Mouse (Mus musculus) heart, postnatal 4 days (tissue): ENCODE results near the gene Dll4. TPM values are rescaled to one million over a fixed set of nuclear protein-coding genes. Genes with fewer than 3 reads are reported as not detected.

ENCODE experiments used
- DNase-seq: peaks from one replicate; pipeline ENCODE4 v3.0.0; 2021
- total RNA-seq, 2 experiments: library from RNA; stranded (reverse); gene quantifications; 2 replicates each; pipeline ENCODE4 v1.2.3; 2021

Dll4 gene
- total RNA-seq, 2 experiments from 2014 or later = 19.7 to 20.8 TPM

DNA sequence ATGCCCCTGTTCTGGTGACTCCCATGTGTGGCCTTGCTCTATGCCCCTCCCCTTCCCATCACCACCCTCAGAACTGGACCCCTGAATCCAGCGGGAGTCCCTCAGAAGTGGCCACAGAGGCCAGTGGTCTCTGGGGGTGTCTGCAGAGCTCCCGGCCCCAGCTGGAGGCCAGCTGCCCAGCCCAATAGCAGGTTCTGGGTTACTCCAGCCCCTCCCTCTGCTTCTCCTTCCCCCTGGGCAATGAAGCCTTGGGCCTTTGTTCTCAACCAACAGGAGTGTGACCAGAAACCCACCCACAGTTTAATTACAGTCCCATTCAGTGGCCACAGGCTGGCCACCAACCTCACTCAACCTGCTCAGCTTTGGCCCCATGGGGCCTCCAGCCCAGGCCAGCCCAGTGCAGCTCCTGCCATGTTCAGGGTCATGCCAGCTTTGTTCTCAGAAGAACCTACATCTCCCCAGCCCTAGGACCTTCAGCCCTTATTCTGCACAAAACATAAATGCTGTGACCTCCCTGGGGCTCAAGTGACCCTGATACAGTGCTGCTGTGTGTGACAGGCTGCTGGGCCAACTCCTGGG, 13.1 kb upstream of the Dll4 start:
- no peak for DNase-seq

DNA sequence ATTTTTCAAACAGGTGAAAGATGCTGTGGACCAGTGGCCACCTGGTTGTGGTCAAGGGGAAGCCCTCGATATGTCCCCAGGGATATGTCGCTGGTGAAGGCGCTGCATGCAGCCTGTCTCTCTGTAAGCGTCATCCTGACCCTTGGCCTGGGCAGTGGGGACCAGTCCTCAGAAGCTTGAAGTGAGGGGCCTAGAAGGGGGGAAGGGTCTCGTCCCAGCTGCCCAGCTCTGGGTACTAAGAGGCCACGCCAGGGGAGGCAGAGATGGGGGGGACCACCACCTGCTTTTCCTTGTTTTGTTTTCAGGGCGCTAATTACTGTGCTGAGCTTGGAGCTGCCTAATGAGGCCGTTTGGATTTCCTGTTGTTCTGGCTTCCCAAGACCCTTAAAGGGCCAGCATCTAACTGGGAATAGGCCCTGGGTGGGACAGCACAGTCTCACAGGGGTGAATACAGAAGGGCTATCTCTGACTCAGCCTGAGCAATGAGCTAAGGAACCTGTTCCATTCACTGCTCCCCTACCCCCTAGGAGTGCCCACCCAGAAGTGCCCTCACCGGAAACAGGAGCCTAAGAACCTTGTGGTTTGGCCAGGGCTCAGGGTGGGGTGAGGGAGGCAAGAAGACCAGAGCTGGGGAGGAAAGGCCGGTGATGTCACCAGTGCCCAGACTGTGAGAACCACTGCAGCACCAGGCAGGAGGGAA, 11.7 kb upstream of the Dll4 start:
- DNase-seq = no peak

DNA sequence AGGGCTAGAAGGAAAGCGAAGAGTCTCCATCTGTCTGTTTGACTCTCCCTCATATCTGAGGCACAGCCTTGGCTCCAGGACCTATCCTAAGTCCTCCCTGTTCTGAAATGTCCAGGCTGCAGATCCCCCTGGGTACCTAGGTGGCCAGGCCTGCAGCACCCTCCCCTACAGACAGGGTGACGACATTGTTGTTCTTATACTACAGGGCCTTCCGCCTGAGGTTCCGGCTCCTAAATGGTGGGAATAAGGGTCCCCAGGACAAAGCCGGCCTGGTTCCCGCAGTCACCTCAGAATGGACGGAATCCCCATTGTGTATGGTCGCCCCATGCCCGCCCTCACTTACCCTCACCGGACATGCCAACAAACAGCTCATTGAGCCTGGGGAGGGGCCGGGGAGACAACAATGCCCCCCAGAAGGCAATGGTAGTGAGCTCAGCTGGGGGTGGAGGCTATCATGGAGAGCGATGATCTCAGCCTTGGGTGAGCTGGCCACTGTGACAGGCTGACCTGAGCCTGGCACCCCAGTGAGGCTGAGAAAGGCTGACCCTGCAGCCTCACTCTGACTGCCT, 10.8 kb upstream of the Dll4 start:
- no peak for DNase-seq

DNA sequence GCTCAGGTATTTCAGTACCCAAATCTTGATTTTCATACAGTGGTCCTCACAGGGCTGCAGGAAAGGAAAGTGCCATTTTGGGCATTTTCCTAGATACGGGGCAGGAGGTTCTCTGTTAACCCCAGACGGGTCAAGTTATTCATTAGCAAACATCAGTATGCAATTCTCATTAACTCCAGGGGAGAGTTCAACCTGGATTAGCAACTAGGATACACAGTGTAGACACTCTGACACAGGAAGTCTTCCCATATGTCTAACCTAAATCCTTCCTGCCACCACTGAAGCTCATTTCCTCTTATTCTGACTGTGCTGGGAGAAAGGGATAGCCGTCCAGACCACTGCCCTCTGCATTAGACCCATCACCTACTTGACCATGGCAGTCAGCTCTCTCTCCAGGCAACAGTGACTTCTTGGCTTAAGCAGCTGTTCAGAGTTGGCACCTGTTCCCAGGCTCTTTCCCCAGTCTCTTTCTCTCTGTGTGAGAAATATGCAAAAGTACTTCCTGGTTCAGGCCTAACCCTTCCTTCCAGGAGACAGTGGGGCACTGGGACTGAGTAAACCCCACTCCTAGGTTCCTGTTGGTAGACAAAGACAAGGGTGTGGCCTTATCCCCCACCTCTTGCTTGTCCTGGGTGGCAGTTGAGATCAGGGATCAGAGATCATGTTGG, 7.4 kb upstream of the Dll4 start:
- DNase-seq = peak; percentile 17

DNA sequence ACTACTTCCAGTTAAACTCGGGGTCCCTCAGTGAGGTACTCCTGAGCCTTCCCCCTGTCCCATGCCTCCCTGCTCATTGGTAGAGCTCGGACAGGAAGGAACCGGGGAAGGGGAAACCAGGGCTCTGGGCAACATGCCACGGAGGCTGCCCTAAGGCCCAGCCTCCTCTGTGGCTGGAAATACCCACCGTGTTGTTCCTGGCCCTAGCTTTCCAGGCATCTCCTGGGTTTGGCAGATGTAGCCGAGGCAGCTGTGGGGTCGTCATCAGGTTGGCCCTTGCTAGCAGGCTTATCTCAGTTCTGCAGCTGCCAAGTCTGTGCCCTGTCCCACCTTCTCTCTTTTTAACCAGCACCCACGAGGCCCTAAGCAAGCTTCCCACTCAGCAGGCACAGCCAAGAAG, 5.0 kb upstream of the Dll4 start:
- peak; percentile 46 for DNase-seq

DNA sequence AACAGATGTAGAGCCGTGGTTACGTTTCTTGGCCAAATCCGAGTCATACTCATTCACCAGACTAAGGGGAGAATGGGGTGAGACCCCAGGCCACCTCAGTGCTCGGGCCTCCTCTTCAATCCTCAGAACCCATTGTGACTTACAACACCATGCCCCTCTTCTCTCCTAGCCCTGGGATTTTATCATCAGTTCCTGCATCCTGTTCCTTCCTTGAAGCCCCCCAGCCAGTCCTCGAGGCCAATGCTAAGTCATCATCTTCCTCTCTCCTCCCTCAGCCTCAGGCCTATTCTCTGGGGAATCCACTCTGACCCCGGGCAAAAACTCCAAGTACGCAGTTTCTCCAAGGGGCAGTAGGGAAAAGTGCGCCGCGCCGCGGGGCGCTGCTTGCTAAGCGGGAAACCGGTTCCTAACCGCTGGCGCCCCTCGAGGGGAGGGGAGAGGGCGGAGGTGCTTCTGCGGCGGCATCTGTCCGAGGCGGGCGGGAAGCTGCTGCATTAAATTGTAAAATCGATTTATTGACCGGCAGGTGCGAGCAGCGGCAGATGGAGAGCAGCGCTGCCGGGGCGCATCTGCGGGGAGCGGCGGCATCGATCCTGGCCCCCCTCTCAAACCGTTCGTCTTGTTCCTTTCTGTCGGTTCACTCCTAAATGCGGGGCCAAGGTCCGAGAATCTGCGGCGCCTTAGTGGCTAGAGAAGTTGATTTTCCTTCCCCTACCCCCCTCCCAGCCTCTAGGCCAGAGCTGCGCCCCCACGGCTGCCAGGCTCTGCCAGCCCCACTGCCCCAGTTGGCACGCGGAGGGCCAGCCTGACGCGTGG, 3.6 kb upstream of the Dll4 start:
- DNase-seq = peak; percentile 28

DNA sequence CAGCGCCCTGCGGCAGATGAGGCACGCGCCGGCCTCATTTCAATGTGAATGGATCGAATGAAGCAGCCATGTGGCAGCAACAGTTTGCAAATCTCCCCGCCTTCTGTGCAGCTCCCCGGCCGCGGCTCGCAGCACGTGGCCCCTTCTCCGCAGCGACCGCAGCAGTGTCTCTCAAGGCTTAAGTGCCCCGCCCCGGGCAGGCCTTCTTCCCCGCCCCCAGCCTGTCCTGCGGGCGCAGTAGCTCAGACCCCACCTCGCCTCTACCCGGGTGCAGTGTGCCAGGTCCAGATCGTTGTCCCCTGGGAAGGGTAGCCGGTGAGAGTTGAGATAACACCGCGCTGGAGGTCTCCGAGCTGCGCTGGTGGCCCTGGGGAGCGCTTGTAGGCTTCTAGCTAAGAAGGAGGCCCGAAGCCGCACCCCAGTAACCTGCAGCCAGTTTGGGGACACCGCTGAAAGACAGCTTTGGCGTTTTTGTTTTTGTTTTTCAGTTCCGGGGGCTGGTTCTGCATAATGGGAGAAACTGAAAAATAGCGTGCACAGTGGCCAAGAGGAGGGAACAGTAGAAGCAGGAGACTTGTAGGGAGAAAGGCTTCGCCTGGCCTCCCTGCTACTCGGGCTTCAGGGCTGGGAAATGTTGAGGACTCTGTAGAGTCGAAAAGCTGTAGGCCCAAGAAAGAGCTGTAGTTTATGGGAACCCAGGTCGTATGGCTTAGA, 2.8 kb upstream of the Dll4 start:
- DNase-seq = peak; percentile 43

DNA sequence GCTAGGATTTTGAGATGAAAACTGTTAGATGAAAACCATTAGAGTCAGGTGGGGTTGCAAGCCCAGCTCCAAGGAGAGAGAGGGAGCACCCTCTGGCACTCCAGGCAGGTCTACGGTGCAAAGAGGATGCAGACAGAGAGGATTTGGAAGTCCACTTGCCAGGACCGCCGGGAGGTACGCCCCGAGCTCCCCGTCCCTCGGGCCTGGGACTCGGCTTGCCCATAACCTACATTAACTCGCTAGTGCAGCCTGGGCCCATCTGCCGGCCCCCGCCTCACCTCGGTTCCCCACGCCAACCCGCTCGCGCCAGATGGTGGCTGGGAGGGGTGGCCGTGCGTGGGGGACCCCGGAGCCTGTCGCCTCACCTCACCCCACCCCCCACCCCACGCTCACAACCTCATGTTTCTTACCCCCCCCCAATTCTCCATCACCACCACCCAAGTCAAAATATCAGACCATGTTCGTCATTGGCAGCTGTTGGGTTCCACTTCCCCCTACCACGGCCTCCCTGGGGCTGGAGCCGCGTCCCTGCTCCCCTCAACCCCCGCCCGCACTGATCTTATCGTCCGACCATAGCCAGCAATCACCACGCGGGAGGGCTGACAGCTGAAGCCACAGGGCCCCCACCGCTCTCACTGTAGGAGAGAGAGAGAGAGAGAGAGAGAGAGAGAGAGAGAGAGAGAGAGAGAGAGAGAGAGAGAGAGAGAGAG, 1.6 kb upstream of the Dll4 start:
- peak; percentile 9 for DNase-seq

DNA sequence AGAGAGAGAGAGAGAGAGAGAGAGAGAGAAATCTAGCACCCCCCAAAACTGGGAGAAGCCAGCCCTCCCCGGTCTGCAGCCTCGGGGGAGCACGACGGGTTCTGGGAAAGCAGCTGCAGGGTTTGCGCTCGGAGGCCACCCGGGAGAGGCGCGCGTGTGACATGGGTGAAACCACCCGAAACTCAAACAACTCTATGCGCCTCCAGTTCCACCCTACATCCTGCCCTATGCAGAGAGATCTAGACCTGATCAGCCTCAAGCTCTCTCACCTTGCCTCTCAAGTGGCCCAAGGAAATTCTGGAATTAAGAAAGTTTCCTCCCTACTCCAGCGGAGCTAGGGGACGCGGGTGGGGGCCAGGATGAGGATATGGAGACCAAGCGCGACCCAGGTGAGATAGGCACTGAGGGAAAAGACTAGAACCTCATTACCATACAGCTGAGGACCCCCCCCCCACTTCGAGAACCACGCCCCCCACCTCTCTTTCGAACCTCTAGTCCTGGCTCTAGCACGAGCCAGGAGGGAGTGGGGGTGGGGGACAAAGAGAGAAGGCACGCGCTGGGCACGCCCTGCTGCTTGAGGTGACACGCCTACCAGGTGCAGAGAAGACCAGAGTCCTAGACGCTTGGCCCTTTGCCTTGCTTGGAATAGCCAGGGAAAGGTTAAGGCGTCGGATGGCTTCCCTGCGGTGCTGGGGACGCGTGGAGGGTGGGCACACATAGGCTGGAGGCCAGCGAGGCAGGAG, 837 bp upstream of the Dll4 start:
- DNase-seq = peak; percentile 23

DNA sequence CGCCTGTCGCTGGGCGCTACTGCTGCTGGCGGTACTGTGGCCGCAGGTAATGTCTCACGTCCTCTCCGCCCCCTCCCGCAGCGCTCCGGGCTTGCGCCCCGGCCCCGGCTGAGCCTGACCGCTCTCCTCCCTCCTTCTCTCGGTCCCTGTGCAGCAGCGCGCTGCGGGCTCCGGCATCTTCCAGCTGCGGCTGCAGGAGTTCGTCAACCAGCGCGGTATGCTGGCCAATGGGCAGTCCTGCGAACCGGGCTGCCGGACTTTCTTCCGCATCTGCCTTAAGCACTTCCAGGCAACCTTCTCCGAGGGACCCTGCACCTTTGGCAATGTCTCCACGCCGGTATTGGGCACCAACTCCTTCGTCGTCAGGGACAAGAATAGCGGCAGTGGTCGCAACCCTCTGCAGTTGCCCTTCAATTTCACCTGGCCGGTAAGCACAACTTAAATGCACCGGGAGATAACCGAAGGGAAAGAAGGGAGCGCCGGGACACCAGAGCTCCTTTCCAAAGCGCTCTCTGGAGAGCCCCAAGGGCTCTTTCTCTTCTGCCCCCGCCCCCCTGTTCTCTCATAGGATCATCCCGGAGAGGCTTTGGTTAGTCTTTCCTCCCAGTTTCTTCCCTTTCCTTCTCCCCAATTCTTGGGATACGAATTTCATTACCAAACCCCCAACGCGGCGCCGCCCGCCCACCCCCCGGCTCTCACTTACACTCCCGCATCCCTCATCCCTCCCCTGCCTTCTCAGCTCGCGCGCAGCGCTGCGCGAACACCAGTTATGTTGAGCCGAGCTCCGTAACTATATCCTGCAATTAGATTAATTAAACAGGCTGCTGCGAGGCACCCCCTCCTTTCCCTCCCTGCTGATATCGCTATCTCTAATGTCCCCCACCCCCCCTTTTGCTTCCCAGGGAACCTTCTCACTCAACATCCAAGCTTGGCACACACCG, 847 bp downstream of the Dll4 start:
- peak; percentile 39 for DNase-seq

DNA sequence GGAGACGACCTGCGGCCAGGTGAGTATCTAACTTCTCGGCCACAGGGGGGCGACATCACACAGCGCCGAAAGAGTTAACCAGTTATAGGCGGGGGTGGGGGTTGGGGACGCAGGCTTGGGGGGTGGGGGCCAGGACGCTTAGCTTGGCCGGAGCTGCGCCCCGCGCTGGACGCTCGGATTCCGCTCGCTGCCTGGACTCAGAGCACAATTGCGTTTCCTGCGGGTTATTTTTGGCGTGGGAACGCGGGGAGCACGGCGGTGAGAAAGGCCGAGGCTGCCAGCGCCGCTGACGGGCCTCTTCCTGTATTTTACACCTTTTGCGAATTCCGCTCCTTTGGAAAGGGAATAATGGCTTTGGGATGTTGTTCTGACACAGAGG, 1.5 kb downstream of the Dll4 start:
- peak; percentile 75 for DNase-seq

DNA sequence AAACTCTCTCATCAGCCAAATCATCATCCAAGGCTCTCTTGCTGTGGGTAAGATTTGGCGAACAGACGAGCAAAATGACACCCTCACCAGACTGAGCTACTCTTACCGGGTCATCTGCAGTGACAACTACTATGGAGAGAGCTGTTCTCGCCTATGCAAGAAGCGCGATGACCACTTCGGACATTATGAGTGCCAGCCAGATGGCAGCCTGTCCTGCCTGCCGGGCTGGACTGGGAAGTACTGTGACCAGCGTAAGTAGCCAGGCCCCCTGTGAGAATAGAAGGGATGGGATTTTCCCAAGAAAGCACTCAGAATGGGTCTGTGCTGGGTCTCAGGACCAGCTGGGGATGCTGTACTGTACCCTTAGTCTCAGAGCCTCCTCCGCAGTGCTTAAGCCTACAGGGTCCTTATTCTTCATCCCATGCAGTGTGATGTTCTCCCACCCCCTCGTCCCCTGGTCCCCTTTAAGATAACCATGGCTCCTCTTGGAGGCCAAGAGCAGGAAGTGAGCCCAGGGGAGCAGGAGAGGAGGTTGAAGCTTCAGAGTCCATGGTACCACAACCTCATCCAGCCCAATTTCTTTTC, 2.5 kb downstream of the Dll4 start:
- peak; percentile 4 for DNase-seq

DNA sequence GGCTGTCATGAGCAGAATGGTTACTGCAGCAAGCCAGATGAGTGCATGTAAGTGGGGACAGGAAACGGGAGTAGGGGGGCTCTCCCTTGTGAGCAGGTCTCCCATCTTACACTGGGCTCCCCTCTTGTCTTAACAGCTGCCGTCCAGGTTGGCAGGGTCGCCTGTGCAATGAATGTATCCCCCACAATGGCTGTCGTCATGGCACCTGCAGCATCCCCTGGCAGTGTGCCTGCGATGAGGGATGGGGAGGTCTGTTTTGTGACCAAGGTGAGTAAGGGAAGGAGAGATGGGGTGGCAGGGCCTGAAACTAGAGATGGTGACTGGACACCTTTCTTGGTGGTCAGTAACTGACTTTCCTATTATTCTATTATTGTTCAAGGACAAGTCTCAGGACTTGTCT, 3.0 kb downstream of the Dll4 start:
- DNase-seq = peak; percentile 12

DNA sequence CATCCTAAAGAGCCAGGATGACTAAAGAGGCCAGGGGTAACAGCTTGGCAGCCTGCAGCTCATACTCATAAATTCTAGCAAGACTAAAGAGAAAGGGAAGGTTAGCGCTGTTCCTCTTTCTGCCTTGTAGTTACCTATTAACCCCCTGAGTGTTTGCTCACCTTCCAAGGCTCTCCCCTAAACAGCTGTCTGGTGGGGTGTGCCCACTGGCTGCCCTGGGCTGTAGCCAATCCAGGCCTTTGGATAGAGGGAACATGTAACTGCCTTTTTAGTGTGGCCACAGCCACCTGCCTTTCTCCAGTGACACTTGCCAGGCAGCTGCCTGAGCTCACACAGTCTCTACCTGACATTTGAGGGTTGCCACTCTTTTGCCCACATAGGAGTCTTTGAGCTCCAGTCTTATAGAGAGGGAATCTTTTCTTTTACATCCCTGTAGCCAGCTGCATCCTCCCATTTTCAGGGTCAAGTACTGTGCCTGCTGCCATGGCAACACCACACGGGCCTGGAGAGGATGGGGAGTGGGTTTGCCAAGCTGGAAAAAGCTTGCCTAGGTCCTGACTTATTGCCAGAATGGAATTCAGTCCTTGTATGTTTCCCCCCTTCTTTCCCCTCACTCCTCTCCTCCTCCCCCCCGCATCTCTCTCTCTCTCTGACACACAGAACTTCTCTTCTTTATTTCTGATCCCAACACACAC, 3.7 kb downstream of the Dll4 start:
- no peak for DNase-seq

DNA sequence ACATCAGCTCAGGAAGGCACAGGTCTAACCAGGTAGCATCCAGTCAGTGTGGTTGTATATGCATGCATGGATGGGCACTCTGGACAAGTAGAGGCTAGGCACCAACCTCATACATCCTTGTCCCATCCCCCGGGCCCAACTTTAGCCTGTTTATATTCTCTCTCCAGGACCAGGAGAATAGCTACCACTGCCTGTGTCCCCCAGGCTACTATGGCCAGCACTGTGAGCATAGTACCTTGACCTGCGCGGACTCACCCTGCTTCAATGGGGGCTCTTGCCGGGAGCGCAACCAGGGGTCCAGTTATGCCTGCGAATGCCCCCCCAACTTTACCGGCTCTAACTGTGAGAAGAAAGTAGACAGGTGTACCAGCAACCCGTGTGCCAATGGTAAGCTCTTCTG, 5.2 kb downstream of the Dll4 start:
- DNase-seq = no peak

DNA sequence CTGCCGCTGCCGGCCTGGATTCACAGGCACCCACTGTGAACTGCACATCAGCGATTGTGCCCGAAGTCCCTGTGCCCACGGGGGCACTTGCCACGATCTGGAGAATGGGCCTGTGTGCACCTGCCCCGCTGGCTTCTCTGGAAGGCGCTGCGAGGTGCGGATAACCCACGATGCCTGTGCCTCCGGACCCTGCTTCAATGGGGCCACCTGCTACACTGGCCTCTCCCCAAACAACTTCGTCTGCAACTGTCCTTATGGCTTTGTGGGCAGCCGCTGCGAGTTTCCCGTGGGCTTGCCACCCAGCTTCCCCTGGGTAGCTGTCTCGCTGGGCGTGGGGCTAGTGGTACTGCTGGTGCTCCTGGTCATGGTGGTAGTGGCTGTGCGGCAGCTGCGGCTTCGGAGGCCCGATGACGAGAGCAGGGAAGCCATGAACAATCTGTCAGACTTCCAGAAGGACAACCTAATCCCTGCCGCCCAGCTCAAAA, 6.6 kb downstream of the Dll4 start:
- peak; percentile 6 for DNase-seq

DNA sequence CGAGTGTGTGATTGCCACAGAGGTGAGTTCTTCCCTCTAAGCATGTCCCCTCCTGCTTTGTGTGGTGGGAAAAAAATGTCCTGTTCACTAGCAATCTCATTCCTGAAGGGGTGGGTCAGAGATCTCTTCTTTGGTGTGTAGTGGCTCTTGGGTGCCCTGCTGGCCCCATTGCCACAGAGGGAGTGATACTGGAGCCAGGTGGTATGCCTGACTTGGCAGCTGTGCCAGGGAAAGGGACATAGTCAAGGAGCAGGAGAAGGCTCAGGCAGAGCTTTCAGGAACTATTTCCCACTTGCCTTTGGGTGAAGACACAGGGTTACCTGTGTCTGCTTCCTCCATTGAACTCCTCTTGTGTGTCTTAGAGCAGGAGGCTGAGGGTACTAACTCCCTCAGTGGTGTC, 8.6 kb downstream of the Dll4 start:
- DNase-seq = no peak

DNA sequence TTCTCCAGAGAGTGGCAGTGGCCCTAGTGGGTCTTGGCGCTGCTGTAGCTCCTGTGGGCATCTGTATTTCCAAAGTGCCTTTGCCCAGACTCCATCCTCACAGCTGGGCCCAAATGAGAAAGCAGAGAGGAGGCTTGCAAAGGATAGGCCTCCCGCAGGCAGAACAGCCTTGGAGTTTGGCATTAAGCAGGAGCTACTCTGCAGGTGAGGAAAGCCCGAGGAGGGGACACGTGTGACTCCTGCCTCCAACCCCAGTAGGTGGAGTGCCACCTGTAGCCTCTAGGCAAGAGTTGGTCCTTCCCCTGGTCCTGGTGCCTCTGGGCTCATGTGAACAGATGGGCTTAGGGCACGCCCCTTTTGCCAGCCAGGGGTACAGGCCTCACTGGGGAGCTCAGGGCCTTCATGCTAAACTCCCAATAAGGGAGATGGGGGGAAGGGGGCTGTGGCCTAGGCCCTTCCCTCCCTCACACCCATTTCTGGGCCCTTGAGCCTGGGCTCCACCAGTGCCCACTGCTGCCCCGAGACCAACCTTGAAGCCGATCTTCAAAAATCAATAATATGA, 9.5 kb downstream of the Dll4 start:
- peak; percentile 4 for DNase-seq
